8 mouse cellular contexts compared by ENCODE assay signal in genomic region chr1:87187037-87187355, GRCm38 (mm10). TPM values are rescaled to one million over a fixed set of nuclear protein-coding genes. Genes with fewer than 3 reads are reported as not detected.
DNase-seq lines count a peak whose midpoint lies in the region; ATAC-seq lines count a peak whose summit lies in the region.

No protein-coding gene starts in this region.

- peaks cover 76% of the 10 kb centered on the region for H3K27me3 ChIP-seq in forebrain, embryonic 12.5 days
- peaks cover 35% of the 10 kb centered on the region for H3K27me3 ChIP-seq in hindbrain, embryonic 11.5 days (ENCODE audit: control insufficient read depth, insufficient read depth, low read length)

- peaks cover 21% of the 10 kb centered on the region for H3K4me1 ChIP-seq in forebrain, embryonic 12.5 days
- no peaks in the 10 kb centered on the region for H3K4me1 ChIP-seq in hindbrain, embryonic 11.5 days (replicated peaks; ENCODE audit: control insufficient read depth, insufficient read depth, low read length)

- peak overlapping the region; percentile 57 for H3K9ac ChIP-seq in forebrain, embryonic 12.5 days
- peak overlapping the region; percentile 40 for H3K9ac ChIP-seq in hindbrain, embryonic 11.5 days (ENCODE audit: low read depth, low read length)

- peak; percentile 54 for ATAC-seq in forebrain, embryonic 12.5 days (ENCODE audit: low FRiP score)
- peak; percentile 62 for ATAC-seq in hindbrain, embryonic 11.5 days (ENCODE audit: low FRiP score)

- DNase-seq in MEL-GATA-1-ER (ENCODE audit: extremely low read depth, low read depth), result peak; percentile 21
- DNase-seq in c-Kit-positive CD71-positive TER-119-negative erythroid progenitor cells, embryonic 14.5 days (ENCODE audit: low read depth), result peak; percentile 36
- DNase-seq in hindbrain, embryonic 11.5 days (ENCODE audit: low spot score), result peak; percentile 93
- peak; percentile 83 to 84 for DNase-seq in layer of hippocampus, postnatal 10 days (ENCODE audit: low spot score in 2 of 2)
- peak; percentile 76 for DNase-seq in lung, postnatal 10 days
- DNase-seq in retina, postnatal 7 days (ENCODE audit: low read depth, low spot score), result peak; percentile 72
- peak; percentile 65 for DNase-seq in yolk sac, embryonic 10.5 days (ENCODE audit: low spot score)

- peak overlapping the region; percentile 44 for H3K4me3 ChIP-seq in forebrain, embryonic 12.5 days (replicated peaks)
- peak overlapping the region; percentile 52 for H3K4me3 ChIP-seq in hindbrain, embryonic 11.5 days (ENCODE audit: low read depth, low read length)

- no peaks in the 10 kb centered on the region for H3K9me3 ChIP-seq in forebrain, embryonic 12.5 days
- H3K9me3 ChIP-seq in hindbrain, embryonic 11.5 days (ENCODE audit: control insufficient read depth, low read length), result no peaks in the 10 kb centered on the region

- H3K4me2 ChIP-seq in forebrain, embryonic 12.5 days, result peak overlapping the region; percentile 84
- peak overlapping the region; percentile 86 for H3K4me2 ChIP-seq in hindbrain, embryonic 11.5 days (replicated peaks; ENCODE audit: low read depth, low read length)

- no peak overlapping the region for H3K27ac ChIP-seq in forebrain, embryonic 12.5 days
- no peak overlapping the region for H3K27ac ChIP-seq in hindbrain, embryonic 11.5 days (ENCODE audit: low read depth, low read length)

- no peaks in the 10 kb centered on the region for H3K36me3 ChIP-seq in forebrain, embryonic 12.5 days (replicated peaks)
- H3K36me3 ChIP-seq in hindbrain, embryonic 11.5 days (ENCODE audit: control insufficient read depth, insufficient read depth, low read length), result no peaks in the 10 kb centered on the region

- WGBS in forebrain, embryonic 12.5 days, result 0% methylated on average over 15 of the region's 15 CpGs
- WGBS in hindbrain, embryonic 11.5 days, result under 1% methylated on average over 15 of the region's 15 CpGs

RNA-seq across cellular contexts. Expression of gene Chrnd, which starts 3.4 kb away (rescaled TPM):
- 0.10 TPM in 1 of 2 replicates, not detected in the other for polyA plus RNA-seq in forebrain, embryonic 12.5 days (2016; fragmentation: Nextera tagmentation; extraction: Ambion mirVana)
- 0.47 TPM in 1 of 2 replicates, not detected in the other for polyA plus RNA-seq in hindbrain, embryonic 11.5 days (2014; fragmentation: Nextera tagmentation; extraction: Ambion mirVana)
- not detected for total RNA-seq in layer of hippocampus, postnatal 10 days (2021)

RNA-seq across cellular contexts. Expression of gene Prss56, which starts 3.9 kb away (rescaled TPM):
- polyA plus RNA-seq in forebrain, embryonic 12.5 days (2016; fragmentation: Nextera tagmentation; extraction: Ambion mirVana), result not detected in 2 replicates
- 1.9 and 3.3 TPM in 2 replicates for polyA plus RNA-seq in hindbrain, embryonic 11.5 days (2014; fragmentation: Nextera tagmentation; extraction: Ambion mirVana)
- under 1 TPM in 1 of 2 experiments, not detected in 1; 0.32 TPM for total RNA-seq in layer of hippocampus, postnatal 10 days (2021)

RNA-seq across cellular contexts. Expression of gene Chrng, which starts 17.5 kb away (rescaled TPM):
- not detected in 2 replicates for polyA plus RNA-seq in forebrain, embryonic 12.5 days (2016; fragmentation: Nextera tagmentation; extraction: Ambion mirVana)
- 0.73 and 1.0 TPM in 2 replicates for polyA plus RNA-seq in hindbrain, embryonic 11.5 days (2014; fragmentation: Nextera tagmentation; extraction: Ambion mirVana)
- not detected for total RNA-seq in layer of hippocampus, postnatal 10 days (2021)

RNA-seq across cellular contexts. Expression of gene Eif4e2, which starts 26.7 kb away (rescaled TPM):
- polyA plus RNA-seq in forebrain, embryonic 12.5 days (2016; fragmentation: Nextera tagmentation; extraction: Ambion mirVana), result 134 and 137 TPM in 2 replicates
- polyA plus RNA-seq in hindbrain, embryonic 11.5 days (2014; fragmentation: Nextera tagmentation; extraction: Ambion mirVana), result 132 and 134 TPM in 2 replicates
- 10 to 100 TPM; 81.5 to 82.8 TPM for total RNA-seq in layer of hippocampus, postnatal 10 days (2021)

RNA-seq across cellular contexts. Expression of gene Ecel1, which starts 30.7 kb away (rescaled TPM):
- 18.3 and 23.2 TPM in 2 replicates for polyA plus RNA-seq in forebrain, embryonic 12.5 days (2016; fragmentation: Nextera tagmentation; extraction: Ambion mirVana)
- 10.0 and 14.7 TPM in 2 replicates for polyA plus RNA-seq in hindbrain, embryonic 11.5 days (2014; fragmentation: Nextera tagmentation; extraction: Ambion mirVana)
- total RNA-seq in layer of hippocampus, postnatal 10 days (2021), result 1 to 10 TPM; 4.1 to 4.5 TPM

Comparison
In these comparisons a context has a peak if more than half of its experiments do, and no peak if none do; other contexts are left out.
1. DNase-seq: peak in every context shown above with its lines; median percentile 93 in hindbrain, embryonic 11.5 days; 84 in layer of hippocampus, postnatal 10 days; 76 in lung, postnatal 10 days; 72 in retina, postnatal 7 days; 65 in yolk sac, embryonic 10.5 days; 36 in c-Kit-positive CD71-positive TER-119-negative erythroid progenitor cells, embryonic 14.5 days; 21 in MEL-GATA-1-ER.